Mouse (Mus musculus) CH12F3 (cell line): ENCODE measurements around the gene Sptlc2.

ENCODE experiments used
- in situ Hi-C: fragments of 300-500 bp; cut with MboI; formaldehyde crosslinking; loops from 2 replicates; pipeline ENCODE4 v1.14.3; 2020; ENCODE audit warnings: low sequenced_read_pairs

Gene Sptlc2

DNA sequence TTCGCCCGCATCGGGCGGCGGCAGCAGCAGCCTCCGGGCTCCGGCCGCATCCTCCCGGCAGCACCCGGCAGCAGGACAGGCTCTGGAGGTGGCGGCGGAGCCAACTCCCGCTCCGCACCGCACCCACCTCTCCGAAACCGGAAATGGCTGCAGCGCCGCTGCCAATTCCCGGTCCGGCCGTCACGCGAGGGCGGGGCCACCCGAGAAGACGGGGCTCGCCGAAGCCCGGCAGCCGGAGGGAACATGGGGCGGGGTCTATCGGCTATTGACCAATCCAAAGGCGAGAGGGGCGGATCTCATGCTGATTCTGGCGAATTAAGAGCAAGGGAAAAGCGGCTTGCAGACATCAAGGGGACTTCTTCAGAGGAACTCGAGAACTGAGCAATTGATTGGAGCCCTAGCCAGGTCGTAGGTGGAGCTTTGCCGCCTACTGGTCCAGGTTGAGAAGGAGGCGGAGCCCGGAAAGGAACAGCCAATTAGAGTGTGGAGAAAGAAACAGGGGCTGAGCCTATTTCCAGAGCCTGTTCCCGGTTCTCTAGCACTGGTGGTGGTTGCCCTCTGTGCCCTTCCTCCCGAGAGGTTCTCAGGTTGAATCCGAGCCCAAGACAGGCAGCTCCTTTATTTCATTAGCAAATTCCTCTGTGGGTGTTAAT, at the start of gene Sptlc2:
Sptlc2 (minus strand) TSS at position 234 of the 653 bp plus-strand sequence.
- in situ Hi-C loops, result no loop called here

- in situ Hi-C loops, result no loop called here
Measured at GRCm38 (mm10) chr12:87428885-87429284, 40.7 kb upstream of the Sptlc2 start.

DNA sequence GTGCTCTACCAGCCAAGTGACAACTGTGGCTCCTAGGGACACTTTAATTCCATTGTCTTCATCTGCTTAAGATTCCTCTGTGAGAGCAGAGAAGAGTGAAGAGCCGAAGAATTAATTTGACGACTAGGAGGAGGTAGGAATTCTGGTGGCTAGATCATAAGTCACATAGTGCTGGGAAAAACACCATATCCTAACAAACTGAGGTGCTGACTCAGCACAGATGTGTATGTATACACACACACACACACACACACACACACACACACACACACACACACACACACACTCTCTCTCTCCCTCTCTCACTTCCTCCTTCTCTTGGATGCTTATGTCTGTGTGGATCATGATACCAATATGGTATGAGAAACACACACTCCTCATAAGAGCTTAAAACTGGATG, 40.1 kb upstream of the Sptlc2 start:
- in situ Hi-C loops, result no loop called here

- in situ Hi-C loops, result no loop called here
Measured at GRCm38 (mm10) chr12:87426354-87427031, 38.3 kb upstream of the Sptlc2 start.

- in situ Hi-C loops, result no loop called here
Measured at GRCm38 (mm10) chr12:87424516-87424915, 36.4 kb upstream of the Sptlc2 start.

- in situ Hi-C loops, result no loop called here
Measured at GRCm38 (mm10) chr12:87423700-87424099, 35.5 kb upstream of the Sptlc2 start.

DNA sequence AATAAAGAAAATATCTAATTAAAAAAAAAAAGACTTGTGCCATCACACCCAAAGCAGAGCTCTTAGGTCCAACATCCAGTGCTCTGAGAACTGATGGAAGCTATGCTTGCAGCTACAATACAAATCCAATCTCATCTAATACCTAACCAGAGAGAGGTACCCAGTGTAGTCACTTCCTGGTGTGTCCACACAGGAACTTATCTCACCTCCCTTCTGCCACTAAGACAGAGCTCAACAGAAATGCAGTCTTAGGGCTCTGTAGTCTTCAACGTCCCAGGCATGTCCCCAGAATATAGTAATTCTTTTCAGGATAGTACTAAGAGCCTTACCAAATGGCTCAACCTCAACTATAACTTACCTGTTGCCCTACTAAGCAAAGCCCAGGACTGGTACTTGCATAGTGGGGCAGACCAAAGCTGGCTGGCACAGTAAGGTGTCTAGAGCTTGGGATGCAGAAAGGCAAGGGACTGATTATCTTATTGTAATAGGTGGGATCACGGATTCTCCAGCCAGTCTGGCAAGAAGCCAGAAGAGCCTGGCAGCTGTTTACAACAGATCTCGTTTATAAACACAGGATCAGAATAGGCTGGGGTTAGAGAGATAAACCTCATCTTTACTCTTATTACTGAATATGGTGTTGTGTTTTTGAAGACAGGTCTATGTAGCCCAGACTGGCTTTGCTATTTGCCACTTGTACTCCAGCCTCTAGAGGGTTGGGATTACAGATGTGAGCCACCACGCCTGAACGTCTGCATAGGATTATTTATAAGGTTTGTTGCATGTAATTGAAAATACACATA, 33.8 kb upstream of the Sptlc2 start:
- in situ Hi-C loops, result no loop called here

DNA sequence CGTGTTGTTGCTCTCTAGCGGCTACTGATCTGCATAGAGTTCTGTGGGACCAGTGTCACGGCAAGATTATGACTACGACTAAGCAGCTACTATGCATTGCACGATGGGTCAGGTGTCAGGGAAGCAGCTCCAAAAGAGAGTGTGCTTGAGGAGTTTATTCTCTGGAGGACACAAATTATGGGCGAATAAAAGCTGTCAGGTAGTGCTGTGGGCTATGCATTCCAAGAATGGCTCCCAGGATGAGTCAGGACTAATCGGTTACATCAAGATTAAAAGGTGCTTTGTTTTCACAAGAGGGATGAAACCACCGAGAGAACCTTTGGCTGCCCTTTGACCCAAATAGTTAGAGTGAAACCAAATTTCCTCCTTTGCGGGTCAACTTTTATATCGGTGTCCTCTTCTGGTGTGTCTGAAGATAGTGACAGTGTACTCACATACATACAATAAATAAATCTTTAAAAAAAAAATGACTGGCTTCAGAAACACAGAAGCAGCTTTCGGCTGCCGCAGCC, 31.9 kb upstream of the Sptlc2 start:
- in situ Hi-C loops, result no loop called here

- in situ Hi-C loops, result no loop called here
Measured at GRCm38 (mm10) chr12:87418921-87419320, 30.8 kb upstream of the Sptlc2 start.

GRCm38 (mm10) chr12:87416690-87417089, 28.5 kb upstream of the Sptlc2 start:
- in situ Hi-C loops, result no loop called here

GRCm38 (mm10) chr12:87415358-87415757, 27.2 kb upstream of the Sptlc2 start:
- in situ Hi-C loops, result no loop called here

DNA sequence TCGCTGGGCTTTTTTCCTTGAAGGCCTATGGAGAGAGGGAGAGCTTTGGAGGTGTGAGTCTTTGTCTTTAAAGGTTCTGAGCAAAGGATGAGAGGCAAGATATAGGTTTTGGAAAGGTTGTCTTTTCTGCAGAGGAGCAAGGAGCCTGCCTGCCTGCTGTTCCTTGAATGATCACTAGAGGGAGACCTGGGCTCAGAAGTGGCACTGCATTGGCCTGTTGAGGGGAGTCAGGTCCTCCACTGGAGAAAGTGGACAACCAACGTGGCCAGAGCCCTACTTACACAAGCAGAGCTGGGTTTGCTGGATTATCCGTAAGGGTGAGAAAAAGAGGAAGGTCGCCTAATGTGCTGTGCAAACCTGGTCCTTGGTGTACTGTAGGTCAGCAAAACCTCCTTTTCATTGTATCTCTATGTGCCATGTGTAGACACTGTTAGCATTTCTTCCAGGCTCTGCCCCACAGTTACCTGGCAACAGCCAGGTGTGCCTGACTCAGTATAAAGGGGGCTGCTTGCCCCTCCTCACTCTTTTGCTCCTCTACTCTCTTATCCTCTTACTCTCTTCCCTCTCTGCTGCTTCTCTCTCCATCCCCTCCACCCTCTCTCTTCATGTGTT, 25.1 kb upstream of the Sptlc2 start:
- in situ Hi-C loops, result no loop called here

GRCm38 (mm10) chr12:87410999-87411398, 22.8 kb upstream of the Sptlc2 start:
- in situ Hi-C loops, result no loop called here

- in situ Hi-C loops, result no loop called here
Measured at GRCm38 (mm10) chr12:87409123-87409522, 21.0 kb upstream of the Sptlc2 start.

DNA sequence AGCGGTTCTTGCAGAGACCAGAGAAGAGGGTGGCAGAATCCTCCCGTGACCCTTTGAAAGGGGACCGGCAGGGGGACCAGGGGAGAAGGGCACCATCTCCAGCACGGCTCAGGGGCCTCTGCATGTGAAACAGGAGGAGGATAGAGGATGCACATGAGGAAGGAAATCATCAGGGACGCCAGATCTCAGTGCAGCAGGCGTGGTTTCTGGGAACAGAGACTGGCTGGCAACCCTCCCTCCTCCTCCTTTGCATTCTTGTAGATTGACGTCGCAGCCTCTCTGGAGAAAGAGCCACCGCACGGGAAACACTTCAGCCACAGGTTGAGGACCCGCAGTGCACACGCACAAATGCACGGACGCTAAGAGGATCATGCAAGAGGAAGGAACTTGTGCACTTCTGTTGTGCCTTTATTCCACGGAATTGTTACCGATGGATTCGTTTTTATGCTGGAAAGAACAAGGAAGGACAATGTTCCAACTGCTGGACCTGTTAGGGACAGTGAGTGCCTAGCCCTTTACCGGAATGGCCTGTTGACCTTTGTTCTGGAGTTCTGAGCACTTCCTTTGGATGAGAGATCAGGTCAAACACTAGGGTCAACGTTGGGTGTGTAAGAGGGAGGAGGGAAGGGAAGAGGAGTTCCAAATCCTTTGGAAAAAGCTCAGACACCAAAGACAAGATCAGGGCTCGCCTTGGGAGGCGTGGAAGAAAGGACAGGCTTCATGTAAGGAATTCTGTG, 19.9 kb upstream of the Sptlc2 start:
- in situ Hi-C loops, result no loop called here

DNA sequence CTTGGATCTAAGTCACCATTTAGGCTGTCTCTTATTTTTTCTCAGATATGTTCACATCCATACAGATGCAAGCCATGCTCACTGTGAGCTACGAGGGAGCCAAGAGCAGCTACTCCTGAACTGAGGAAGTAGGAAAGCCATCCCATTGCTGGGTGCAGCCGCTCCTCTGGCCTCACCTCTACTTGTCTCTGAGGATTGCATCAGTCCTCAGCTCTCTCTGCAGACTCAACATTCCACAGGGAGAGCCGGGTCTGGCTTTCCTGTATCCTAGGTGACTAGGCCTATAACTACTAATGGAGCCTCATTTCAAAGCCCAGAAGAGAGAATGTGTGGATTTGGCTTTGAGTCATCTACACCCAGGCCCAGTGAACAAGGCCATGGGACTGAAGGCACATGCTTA, 17.6 kb upstream of the Sptlc2 start:
- in situ Hi-C loops, result no loop called here

GRCm38 (mm10) chr12:87405165-87405564, 17.0 kb upstream of the Sptlc2 start:
- in situ Hi-C loops, result no loop called here

GRCm38 (mm10) chr12:87401883-87402282, 13.7 kb upstream of the Sptlc2 start:
- in situ Hi-C loops, result no loop called here

- in situ Hi-C loops, result no loop called here
Measured at GRCm38 (mm10) chr12:87399119-87399819, 11.1 kb upstream of the Sptlc2 start.
